Mouse (Mus musculus) midbrain, embryonic 16.5 days (tissue): Measurements from ENCODE around the gene Coasy. TPM values are rescaled to one million over a fixed set of nuclear protein-coding genes. Genes with fewer than 3 reads are reported as not detected.
"Not testable (repeated sequence)": the region's sequence is repeated elsewhere in the genome, so short reads cannot be mapped to it uniquely, and the experiment has no call there.

Experiments used
- ATAC-seq: fragments of 200-750 bp; cut with Nextera tagmentation; 2 replicates; pipeline ENCODE4 v1.8.0; 2017; ENCODE audit warnings: moderate TSS enrichment
- H3K27ac ChIP-seq: fragments of 300-500 bp; sonication (generic); 2 replicates; pipeline ENCODE4 v1.5.1; 2014; ENCODE audit warnings: mild to moderate bottlenecking, low read length, mixed read lengths
- H3K27me3 ChIP-seq: fragments of 300-500 bp; sonication (generic); 2 replicates; pipeline ENCODE4 v1.6.1; 2014; ENCODE audit warnings: low read depth, low read length, mixed read lengths; ENCODE audit not compliant: control insufficient read depth, insufficient read depth
- H3K36me3 ChIP-seq: fragments of 300-500 bp; sonication (generic); 2 replicates; pipeline ENCODE4 v1.6.1; 2014; ENCODE audit warnings: mild to moderate bottlenecking, low read length, moderate library complexity, mixed read lengths; ENCODE audit not compliant: control insufficient read depth, insufficient read depth
- H3K4me1 ChIP-seq: fragments of 300-500 bp; sonication (generic); 2 replicates; pipeline ENCODE4 v1.6.1; 2014; ENCODE audit warnings: mild to moderate bottlenecking, low read length, mixed read lengths; ENCODE audit not compliant: control insufficient read depth, insufficient read depth
- H3K4me2 ChIP-seq: fragments of 300-500 bp; sonication (generic); 2 replicates; pipeline ENCODE4 v1.6.1; 2014; ENCODE audit warnings: mild to moderate bottlenecking, low read length, mixed read lengths
- H3K4me3 ChIP-seq: fragments of 300-500 bp; sonication (generic); 2 replicates; pipeline ENCODE4 v1.5.1; 2014; ENCODE audit warnings: low read depth, mild to moderate bottlenecking, low read length, moderate library complexity, mixed read lengths
- H3K9ac ChIP-seq: fragments of 300-500 bp; sonication (generic); 2 replicates; pipeline ENCODE4 v1.6.1; 2014; ENCODE audit warnings: low read depth, low read length, mixed read lengths
- H3K9me3 ChIP-seq: fragments of 300-500 bp; sonication (generic); replicated peaks from 2 replicates; pipeline ENCODE4 v1.6.1; 2014; ENCODE audit warnings: mild to moderate bottlenecking, low read length, mixed read lengths; ENCODE audit not compliant: control insufficient read depth, poor library complexity, severe bottlenecking
- WGBS: fragments of 180-500 bp; shearing (Covaris S2); extraction: QIAGEN DNeasy Blood & Tissue Kit; methylation state at CpG from one replicate; pipeline ENCODE4 v1.1.7; 2014; 5-methylcytosine and 5-hydroxymethylcytosine counted together
- polyA plus RNA-seq: library from polyadenylated mRNA; unstranded; fragments of >200 nt; fragmentation: Nextera tagmentation; extraction: Ambion mirVana; gene quantifications from 2 replicates; pipeline ENCODE4 v1.2.1, GENCODE M21; 2015

Gene Coasy
- polyA plus RNA-seq, 1 experiment from 2014 or later = 43.5 TPM

- Histone ChIP-seq H3K9me3 (no peaks in the 10 kb centered on the region), H3K27me3 (no peaks in the 10 kb centered on the region), H3K36me3 (peaks cover 4% of the 10 kb centered on the region; the same call in 1 of the 2 replicates), H3K4me2 (peak overlapping the region; percentile 97), H3K9ac (peak overlapping the region; percentile 0; the same call in 1 of the 2 replicates), H3K4me1 (peaks cover 37% of the 10 kb centered on the region), H3K4me3 (no peak overlapping the region), H3K27ac (no peak overlapping the region)
- ATAC-seq = no peak
- 51% methylated on average over 4 of the region's 4 CpGs for WGBS
Measured at GRCm38 (mm10) chr11:101118105-101118504, 35.7 kb downstream of the Coasy start.

GRCm38 (mm10) chr11:101119131-101119760, 36.9 kb downstream of the Coasy start:
- Histone ChIP-seq H3K9ac (peak overlapping the region; percentile 97), H3K9me3 (no peaks in the 10 kb centered on the region), H3K36me3 (peaks cover 13% of the 10 kb centered on the region; the same call in 1 of the 2 replicates), H3K4me2 (peak overlapping the region; percentile 97), H3K4me1 (peaks cover 37% of the 10 kb centered on the region), H3K4me3 (peak overlapping the region; percentile 89), H3K27me3 (no peaks in the 10 kb centered on the region), H3K27ac (peak overlapping the region; percentile 91)
- ATAC-seq = peak; percentile 86
- WGBS = under 1% methylated on average over 39 of the region's 39 CpGs

GRCm38 (mm10) chr11:101119761-101120544, 37.6 kb downstream of the Coasy start, which contains the start of the genes Retreg3 and Tubg1:
Retreg3 (minus strand) TSS chr11:101119893.
Tubg1 (plus strand) TSS chr11:101119938.
- H3K9ac ChIP-seq = peak within 1 kb of the TSS; percentile 97
- WGBS = under 1% methylated on average over 61 of the region's 61 CpGs
- peaks cover 37% of the 10 kb centered on the region for H3K4me1 ChIP-seq
- no peaks in the 10 kb centered on the region for H3K27me3 ChIP-seq
- no peaks in the 10 kb centered on the region for H3K9me3 ChIP-seq
- ATAC-seq = peak; percentile 96
- peak within 1 kb of the TSS; percentile 99 for H3K4me2 ChIP-seq
- peak within 1 kb of the TSS; percentile 89 for H3K4me3 ChIP-seq
- peak within 1 kb of the TSS; percentile 91 for H3K27ac ChIP-seq
- H3K36me3 ChIP-seq = peaks cover 13% of the 10 kb centered on the region; the same call in 1 of the 2 replicates

GRCm38 (mm10) chr11:101120545-101121188, 38.3 kb downstream of the Coasy start:
- no peak for ATAC-seq
- peak overlapping the region; percentile 90 for H3K27ac ChIP-seq

GRCm38 (mm10) chr11:101124494-101124893, 42.1 kb downstream of the Coasy start:
- 97% methylated on average over 8 of the region's 8 CpGs for WGBS
- not testable (repeated sequence) for H3K27me3 ChIP-seq, ATAC-seq, H3K9me3 ChIP-seq, H3K4me2 ChIP-seq, H3K27ac ChIP-seq, H3K9ac ChIP-seq, H3K4me3 ChIP-seq
- peaks cover 11% of the 10 kb centered on the region for H3K4me1 ChIP-seq
- H3K36me3 ChIP-seq = peaks cover 29% of the 10 kb centered on the region

More at GRCm38 (mm10) chr11:101120545-101121188, 38.3 kb downstream of the Coasy start:
- Histone ChIP-seq H3K4me3 (peak overlapping the region; percentile 89), H3K9ac (peak overlapping the region; percentile 87), H3K36me3 (peaks cover 16% of the 10 kb centered on the region), H3K4me1 (peaks cover 32% of the 10 kb centered on the region), H3K27me3 (no peaks in the 10 kb centered on the region), H3K4me2 (peak overlapping the region; percentile 99), H3K9me3 (no peaks in the 10 kb centered on the region)
- 23% methylated on average over 19 of the region's 19 CpGs for WGBS

GRCm38 (mm10) chr11:101125008-101125407, 42.6 kb downstream of the Coasy start:
- not testable (repeated sequence) for H3K4me2 ChIP-seq, H3K27me3 ChIP-seq, H3K4me3 ChIP-seq, H3K9me3 ChIP-seq, H3K9ac ChIP-seq, ATAC-seq, H3K27ac ChIP-seq
- 95% methylated on average over 6 of the region's 9 CpGs for WGBS
- Histone ChIP-seq H3K4me1 (peaks cover 11% of the 10 kb centered on the region), H3K36me3 (peaks cover 29% of the 10 kb centered on the region)

- peaks cover 29% of the 10 kb centered on the region for H3K36me3 ChIP-seq
- H3K4me3 ChIP-seq = no peak overlapping the region
- no peak overlapping the region for H3K9ac ChIP-seq
- no peaks in the 10 kb centered on the region for H3K4me1 ChIP-seq
- H3K4me2 ChIP-seq = no peak overlapping the region
- H3K27me3 ChIP-seq = no peaks in the 10 kb centered on the region
- H3K27ac ChIP-seq = no peak overlapping the region
- 0 out of 2 replicates have a peak, but pooled peaks cover 2% of the 10 kb centered on the region for H3K9me3 ChIP-seq
- 89% methylated on average over 1 of the region's 1 CpGs for WGBS
- no peak for ATAC-seq
Measured at GRCm38 (mm10) chr11:101127075-101127474, 44.7 kb downstream of the Coasy start.

- H3K27ac ChIP-seq = no peak overlapping the region
- no peak overlapping the region for H3K9ac ChIP-seq
- H3K36me3 ChIP-seq = peaks cover 17% of the 10 kb centered on the region
- no peak overlapping the region for H3K4me2 ChIP-seq
- H3K4me1 ChIP-seq = no peaks in the 10 kb centered on the region
- ATAC-seq = no peak
- WGBS = 88% methylated on average over 11 of the region's 11 CpGs
- H3K4me3 ChIP-seq = no peak overlapping the region
- H3K27me3 ChIP-seq = no peaks in the 10 kb centered on the region
- 0 out of 2 replicates have a peak, but pooled peaks cover 2% of the 10 kb centered on the region for H3K9me3 ChIP-seq
Measured at GRCm38 (mm10) chr11:101128996-101129577, 46.7 kb downstream of the Coasy start.
